Mouse (Mus musculus) heart, adult 2 months (tissue): Measurements from ENCODE around the gene Tll2. TPM values are rescaled to one million over a fixed set of nuclear protein-coding genes. Genes with fewer than 3 reads are reported as not detected.

ENCODE experiments used
- DNase-seq, 2 experiments: peaks; one replicate each; pipeline ENCODE4 v3.0.0; 2021
- H3K27ac ChIP-seq: fragments of 200-600 bp; 2 replicates; pipeline ENCODE4 v1.8.1; 2022
- H3K27me3 ChIP-seq: fragments of 200-500 bp; 2 replicates; pipeline ENCODE4 v1.6.1; 2012; ENCODE audit warnings: mild to moderate bottlenecking, low read length, inconsistent platforms, mixed read lengths; ENCODE audit not compliant: control insufficient read depth, insufficient read depth
- H3K36me3 ChIP-seq: fragments of 200-500 bp; 2 replicates; pipeline ENCODE4 v1.6.1; 2012; ENCODE audit warnings: low read length, inconsistent platforms; ENCODE audit not compliant: control insufficient read depth, insufficient read depth
- H3K4me1 ChIP-seq: fragments of 200-500 bp; 2 replicates; pipeline ENCODE4 v1.6.1; 2011; ENCODE audit warnings: low read length; ENCODE audit not compliant: control insufficient read depth, insufficient read depth
- H3K4me3 ChIP-seq: fragments of 200-600 bp; 2 replicates; pipeline ENCODE4 v1.8.1; 2022
- H3K79me2 ChIP-seq: fragments of 200-500 bp; replicated peaks from 2 replicates; pipeline ENCODE4 v1.6.1; 2012; ENCODE audit warnings: mild to moderate bottlenecking, inconsistent platforms, low read length, moderate library complexity, mixed read lengths; ENCODE audit not compliant: control insufficient read depth, insufficient read depth
- H3K9ac ChIP-seq: fragments of 200-500 bp; 2 replicates; pipeline ENCODE4 v1.6.1; 2012; ENCODE audit warnings: low read depth, mild to moderate bottlenecking, control low read depth, inconsistent platforms, low read length, mixed read lengths
- CTCF ChIP-seq: fragments of 200-600 bp; IDR thresholded peaks from 2 replicates; pipeline ENCODE4 v1.8.1; 2022; ENCODE audit warnings: antibody characterized with exemption, mild to moderate bottlenecking, moderate library complexity
- EP300 ChIP-seq: fragments of 200-500 bp; IDR thresholded peaks from 2 replicates; pipeline ENCODE4 v1.6.1; 2011; ENCODE audit warnings: low read depth, low read length, control low read depth; ENCODE audit not compliant: insufficient read depth
- POLR2A ChIP-seq: fragments of 200-500 bp; IDR thresholded peaks from 2 replicates; pipeline ENCODE4 v1.6.1; 2011; ENCODE audit warnings: mild to moderate bottlenecking, low read depth, low read length, control low read depth; ENCODE audit not compliant: insufficient read depth
- WGBS: fragments of 180-500 bp; shearing (Covaris S2); methylation state at CpG from one replicate; pipeline ENCODE4 v1.1.7; 2018; 5-methylcytosine and 5-hydroxymethylcytosine counted together
- intact Hi-C: fragments of 180-260 bp; cut with DNase I; formaldehyde crosslinking; loops from one replicate; pipeline ENCODE4 v1.15.1; 2025
- long read RNA-seq: library from polyadenylated mRNA; stranded (forward); transcript quantifications from one replicate; pipeline ENCODE4 v2.0.0, GENCODE M21; 2021
- polyA plus RNA-seq: library from polyadenylated mRNA; depleted of rRNA; stranded (reverse); fragments of >200 nt; gene quantifications from 2 replicates; pipeline ENCODE4 v1.2.3, GENCODE M21; 2012; rRNA removed
- total RNA-seq, 2 experiments: library from RNA; stranded (reverse); gene quantifications; 2 replicates each; pipeline ENCODE4 v1.2.3; 2021

Tll2 gene
- total RNA-seq = under 1 TPM; 0.29 to 0.41 TPM
- polyA plus RNA-seq = 0.49 and 0.82 TPM in 2 replicates
- long read RNA-seq = 0 reads

- TF ChIP-seq CTCF = peak; percentile 23; the same call in 1 of the 2 replicates
- TF ChIP-seq POLR2A = no peak
- Histone ChIP-seq H3K36me3 (no peaks in the 10 kb centered on the region), H3K79me2 (no peaks in the 10 kb centered on the region), H3K27me3 (peaks cover 4% of the 10 kb centered on the region; the same call in 1 of the 2 replicates), H3K4me1 (peaks cover 1% of the 10 kb centered on the region), H3K4me3 (peak within 1 kb of the TSS; percentile 36), H3K9ac (peak within 1 kb of the TSS; percentile 30; the same call in 1 of the 2 replicates), H3K27ac (no peak within 1 kb of the TSS)
- WGBS = under 1% methylated on average over 32 of the region's 32 CpGs
- peak; percentile 65 to 67 for DNase-seq
- intact Hi-C loops = loop anchor here (5.0 kb wide), 2 partner anchors 100 to 120 kb away; no protein-coding TSS in a partner anchor
These were observed at the start of gene Tll2 for GRCm38 (mm10) chr19:41206811-41207344. Gene Tll2, minus strand, starts transcription at chr19:41206835.

GRCm38 (mm10) chr19:41254584-41254983 is 47.9 kb upstream of the Tll2 start:
- peaks cover 8% of the 10 kb centered on the region; the same call in 1 of the 2 replicates for H3K79me2 ChIP-seq
- TF ChIP-seq POLR2A = no peak
- no peak for TF ChIP-seq EP300
- no peak for TF ChIP-seq CTCF
- no peak overlapping the region for H3K4me3 ChIP-seq
- H3K36me3 ChIP-seq = peaks cover 24% of the 10 kb centered on the region
- H3K9ac ChIP-seq = no peak overlapping the region
- WGBS = 61% methylated on average over 5 of the region's 5 CpGs
- H3K27ac ChIP-seq = no peak overlapping the region
- DNase-seq = no peak
- no peaks in the 10 kb centered on the region for H3K27me3 ChIP-seq
- peaks cover 2% of the 10 kb centered on the region for H3K4me1 ChIP-seq
- intact Hi-C loops = no loop called here

- Histone ChIP-seq H3K36me3 (peaks cover 14% of the 10 kb centered on the region), H3K4me3 (no peak overlapping the region), H3K27me3 (no peaks in the 10 kb centered on the region), H3K27ac (no peak overlapping the region), H3K4me1 (no peaks in the 10 kb centered on the region; the same call in none of the 2 replicates), H3K79me2 (peaks cover 2% of the 10 kb centered on the region; the same call in 1 of the 2 replicates), H3K9ac (no peak overlapping the region)
- no peak for DNase-seq
- 22% methylated on average over 4 of the region's 4 CpGs for WGBS
- intact Hi-C loops = no loop called here
- no peak for TF ChIP-seq CTCF
- TF ChIP-seq EP300 = no peak
- TF ChIP-seq POLR2A = no peak
These were observed 42.3 kb upstream of the Tll2 start for GRCm38 (mm10) chr19:41248968-41249367.

- intact Hi-C loops = no loop called here
- Histone ChIP-seq H3K79me2 (peaks cover 2% of the 10 kb centered on the region; the same call in 1 of the 2 replicates), H3K4me1 (no peaks in the 10 kb centered on the region; the same call in none of the 2 replicates), H3K4me3 (no peak overlapping the region), H3K9ac (no peak overlapping the region), H3K27ac (no peak overlapping the region), H3K36me3 (peaks cover 14% of the 10 kb centered on the region), H3K27me3 (no peaks in the 10 kb centered on the region)
- no peak for DNase-seq
- 83% methylated on average over 3 of the region's 3 CpGs for WGBS
- TF ChIP-seq CTCF (no peak), POLR2A (no peak), EP300 (no peak)
These were observed 41.6 kb upstream of the Tll2 start for GRCm38 (mm10) chr19:41248271-41248670.

GRCm38 (mm10) chr19:41246271-41246670 is 39.6 kb upstream of the Tll2 start:
- TF ChIP-seq POLR2A = no peak
- no peak for TF ChIP-seq CTCF
- no peak for TF ChIP-seq EP300
- H3K79me2 ChIP-seq = no peaks in the 10 kb centered on the region
- H3K36me3 ChIP-seq = peaks cover 8% of the 10 kb centered on the region
- 67% methylated on average over 4 of the region's 4 CpGs for WGBS
- H3K27me3 ChIP-seq = no peaks in the 10 kb centered on the region
- no peak overlapping the region for H3K9ac ChIP-seq
- DNase-seq = no peak
- intact Hi-C loops = no loop called here
- H3K4me3 ChIP-seq = no peak overlapping the region
- no peak overlapping the region for H3K27ac ChIP-seq
- H3K4me1 ChIP-seq = no peaks in the 10 kb centered on the region; the same call in 1 of the 2 replicates

GRCm38 (mm10) chr19:41244581-41244980 is 37.9 kb upstream of the Tll2 start:
- Histone ChIP-seq H3K27me3 (no peaks in the 10 kb centered on the region), H3K36me3 (peaks cover 4% of the 10 kb centered on the region), H3K79me2 (no peaks in the 10 kb centered on the region), H3K9ac (no peak overlapping the region), H3K4me3 (no peak overlapping the region), H3K4me1 (no peaks in the 10 kb centered on the region; the same call in 1 of the 2 replicates), H3K27ac (no peak overlapping the region)
- intact Hi-C loops = loop anchor here (2.0 kb wide), 2 partner anchors 140 to 158 kb away; no protein-coding TSS in a partner anchor
- peak; percentile 21 to 54 for DNase-seq
- 74% methylated on average over 6 of the region's 6 CpGs for WGBS
- TF ChIP-seq EP300 (no peak), CTCF (peak; percentile 98; the same call in 1 of the 2 replicates)
